Mouse (Mus musculus) left cerebral cortex, adult 8-10 months (tissue): ENCODE results near the gene Zfp457. TPM values are rescaled to one million over a fixed set of nuclear protein-coding genes. Genes with fewer than 3 reads are reported as not detected.
A peak's percentile ranks its signal among the peaks of the same experiment; 100 is the strongest.
"Not testable (repeated sequence)": the region's sequence is repeated elsewhere in the genome, so short reads cannot be mapped to it uniquely, and the experiment has no call there.

Source experiments
- DNase-seq, 2 experiments: peaks; one replicate each; pipeline ENCODE4 v3.0.0; 2022; ENCODE audit warnings: low spot score in 2 of 2
- total RNA-seq, 4 experiments: library from RNA; stranded (reverse); gene quantifications; 2 replicates each; pipeline ENCODE4 v1.2.4; 2022

Gene Zfp457
- total RNA-seq = 1 to 10 TPM; 4.5 to 7.8 (median 6.2) TPM

GRCm38 (mm10) chr13:67305822-67306672 lies at the start of gene Zfp457:
Zfp457 (minus strand) TSS chr13:67306485.
- DNase-seq = peak; percentile 79 to 90

GRCm38 (mm10) chr13:67351854-67352253 lies 45.6 kb upstream of the Zfp457 start:
- no peak for DNase-seq

- no peak for DNase-seq
Measured at GRCm38 (mm10) chr13:67343422-67343821, 37.1 kb upstream of the Zfp457 start.

- no peak for DNase-seq
Measured at GRCm38 (mm10) chr13:67332877-67333276, 26.6 kb upstream of the Zfp457 start.

- peak; percentile 63 to 76 for DNase-seq
Measured at GRCm38 (mm10) chr13:67332019-67332724, 25.9 kb upstream of the Zfp457 start, which contains the start of gene Zfp595. Zfp595 (minus strand) TSS chr13:67332570.

- no peak for DNase-seq
Measured at GRCm38 (mm10) chr13:67306718-67307117, 433 bp upstream of the Zfp457 start.

- peak; percentile 2 to 52 for DNase-seq
Measured at GRCm38 (mm10) chr13:67278314-67278713, 28.0 kb downstream of the Zfp457 start, which contains the start of gene Zfp458. Zfp458 (minus strand) TSS chr13:67278466.

- DNase-seq = not testable (repeated sequence)
Measured at GRCm38 (mm10) chr13:67269383-67270065, 36.8 kb downstream of the Zfp457 start.

- DNase-seq = peak; percentile 54 to 76
Measured at GRCm38 (mm10) chr13:67268568-67269369, 37.5 kb downstream of the Zfp457 start.

Other genes starting within 250 kb of the Zfp457 start
- 1 to 10 TPM; 4.7 to 5.6 (median 5.0) TPM for gene Zfp712, start 245.3 kb downstream of the Zfp457 start, total RNA-seq
- gene Zfp708, start 208.5 kb downstream of the Zfp457 start, total RNA-seq = 1 to 10 TPM in 3 of 4 experiments, under 1 TPM in 1; 0.87 to 2.7 (median 2.1) TPM
- 1 to 10 TPM; 2.6 to 4.6 (median 3.1) TPM for gene Gm28557, start 197.9 kb downstream of the Zfp457 start, total RNA-seq
- under 1 TPM in 3 of 4 experiments, not detected in 1; 0.33 to 0.58 (median 0.39) TPM for gene Rslcan18, start 190.2 kb downstream of the Zfp457 start, total RNA-seq
- gene Zfp759, start 184.8 kb downstream of the Zfp457 start, total RNA-seq = 10 to 100 TPM in 3 of 4 experiments, 1 to 10 TPM in 1; 9.4 to 12.5 (median 10.9) TPM
- gene Rsl1, start 133.3 kb downstream of the Zfp457 start, total RNA-seq = 10 to 100 TPM in 1 of 4 experiments, 1 to 10 TPM in 3; 4.1 to 10.3 (median 6.1) TPM
- gene Zfp455, start 112.0 kb downstream of the Zfp457 start, total RNA-seq = 1 to 10 TPM; 2.6 to 4.2 (median 3.2) TPM
- 10 to 100 TPM; 20.2 to 26.6 (median 22.9) TPM for gene Zfp458, start 28.0 kb downstream of the Zfp457 start, total RNA-seq
- gene Zfp595, start 26.1 kb upstream of the Zfp457 start, total RNA-seq = 1 to 10 TPM; 3.5 to 4.4 (median 3.9) TPM
- 1 to 10 TPM in 3 of 4 experiments, not detected in 1; 1.6 to 2.3 (median 1.8) TPM for gene Gm28044, start 54.1 kb upstream of the Zfp457 start, total RNA-seq
- 1 to 10 TPM in 3 of 4 experiments, under 1 TPM in 1; 0.98 to 1.5 (median 1.2) TPM for gene Zfp953, start 54.1 kb upstream of the Zfp457 start, total RNA-seq
- under 1 TPM in 1 of 4 experiments, not detected in 3; 0.70 TPM for gene Gm28041, start 69.2 kb upstream of the Zfp457 start, total RNA-seq
- 1 to 10 TPM in 2 of 4 experiments, under 1 TPM in 2; 0.77 to 1.2 (median 0.92) TPM for gene Zfp456, start 69.3 kb upstream of the Zfp457 start, total RNA-seq
- gene Zfp429, start 93.3 kb upstream of the Zfp457 start, total RNA-seq = 1 to 10 TPM; 1.8 to 4.4 (median 3.7) TPM
- 1 to 10 TPM; 2.5 to 8.2 (median 4.0) TPM for gene Zfp459, start 114.9 kb upstream of the Zfp457 start, total RNA-seq
- gene Zfp874a, start 145.1 kb upstream of the Zfp457 start, total RNA-seq = 10 to 100 TPM; 11.8 to 15.0 (median 14.3) TPM
- gene Zfp874b, start 177.8 kb upstream of the Zfp457 start, total RNA-seq = 10 to 100 TPM; 15.7 to 20.1 (median 17.9) TPM
- 10 to 100 TPM in 1 of 4 experiments, 1 to 10 TPM in 3; 6.6 to 11.3 (median 8.4) TPM for gene Zfp58, start 194.1 kb upstream of the Zfp457 start, total RNA-seq
- 1 to 10 TPM in 1 of 4 experiments, under 1 TPM in 1, not detected in 2; 0.83 to 1.3 TPM for gene Gm26965, start 219.7 kb upstream of the Zfp457 start, total RNA-seq
- 10 to 100 TPM; 21.2 to 24.7 (median 21.6) TPM for gene Zfp87, start 219.7 kb upstream of the Zfp457 start, total RNA-seq
- gene Zfp748, start 247.3 kb upstream of the Zfp457 start, total RNA-seq = 10 to 100 TPM in 2 of 4 experiments, 1 to 10 TPM in 2; 9.5 to 12.2 (median 10.8) TPM